Mouse (Mus musculus): Measurements from ENCODE around the gene Tmco1. TPM values are rescaled to one million over a fixed set of nuclear protein-coding genes. Genes with fewer than 3 reads are reported as not detected.
A peak's percentile ranks its signal among the peaks of the same experiment; 100 is the strongest.

Tmco1 gene
- total RNA-seq, 2 experiments from 2014 or later: 87.5 to 93.7 TPM

DNA sequence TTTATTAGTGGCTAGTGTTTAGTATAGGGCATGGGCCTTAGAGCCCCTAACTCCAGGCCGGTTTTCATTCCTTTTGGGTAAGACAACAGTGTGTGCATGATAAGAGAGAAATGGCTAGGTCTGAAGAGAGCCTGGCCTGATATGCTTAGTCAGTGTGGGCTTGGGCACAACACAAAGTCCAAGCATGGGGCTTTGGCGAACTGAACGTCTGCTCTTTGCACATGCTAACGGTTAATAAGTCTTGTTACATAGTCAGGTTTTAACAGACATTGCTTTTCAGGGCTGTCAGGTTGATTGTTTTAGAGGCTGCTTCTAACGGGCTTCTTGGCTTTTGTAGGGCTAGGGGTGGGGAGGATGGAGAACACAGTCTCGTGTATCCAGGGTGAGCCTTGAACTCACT, 58.4 kb downstream of the Tmco1 start:
- no peak for DNase-seq
- intact Hi-C loops (cut with DNase I): no loop called here

DNA sequence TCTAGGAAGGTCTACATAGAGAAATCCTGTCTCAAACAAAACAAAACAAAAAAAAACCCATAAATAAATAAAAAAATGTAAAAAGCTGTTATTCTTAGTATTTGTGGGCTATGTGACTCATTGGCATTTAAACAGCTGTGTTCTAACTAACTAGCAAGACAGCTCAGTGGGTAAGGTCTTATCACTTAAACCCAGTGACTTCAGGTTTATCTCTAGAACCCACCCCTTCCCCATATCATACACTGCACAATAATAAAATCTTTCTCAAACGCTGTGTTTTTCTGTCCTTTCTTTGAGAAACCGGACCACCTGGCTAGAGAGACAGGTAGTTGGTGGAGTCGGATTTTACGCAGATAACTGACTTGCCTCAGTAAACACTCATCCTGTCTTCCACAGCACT, 59.8 kb downstream of the Tmco1 start:
- no peak for DNase-seq
- intact Hi-C loops (cut with DNase I): no loop called here

- intact Hi-C loops (cut with DNase I): no loop called here
- DNase-seq: no peak
Observed at GRCm38 (mm10) chr1:167368513-167368912, 60.3 kb downstream of the Tmco1 start.

- peak; percentile 86 to 90 for DNase-seq
- intact Hi-C loops (cut with DNase I): loop anchor here (1.0 kb wide), 1 partner anchor 24 kb away; no protein-coding TSS in a partner anchor
Observed at GRCm38 (mm10) chr1:167369905-167370304, 61.7 kb downstream of the Tmco1 start.

GRCm38 (mm10) chr1:167372739-167373138, 64.6 kb downstream of the Tmco1 start:
- no peak for DNase-seq
- intact Hi-C loops (cut with DNase I): no loop called here

- peak in 1 of 2 experiments; percentile 35 for DNase-seq
- intact Hi-C loops (cut with DNase I): no loop called here
Observed at GRCm38 (mm10) chr1:167374003-167374784, 66.0 kb downstream of the Tmco1 start.

DNA sequence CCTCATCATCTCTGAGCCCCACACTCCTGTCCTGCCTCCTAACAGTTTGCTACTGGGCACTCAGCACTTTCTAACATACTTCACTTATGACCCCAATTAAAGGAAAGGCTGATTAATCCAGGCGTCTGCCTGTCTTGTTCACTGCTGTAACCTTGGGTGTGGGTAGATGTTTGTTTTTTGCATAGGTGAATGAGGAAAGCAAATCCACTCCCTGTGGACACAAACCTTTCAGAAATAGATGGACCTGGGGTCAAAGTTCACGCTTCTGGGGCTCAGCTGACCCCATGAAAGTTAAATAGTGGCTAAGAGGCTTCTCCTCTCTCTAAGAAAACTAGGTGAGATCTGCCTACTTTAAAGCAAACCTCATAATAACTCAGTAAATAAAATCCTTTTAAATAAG, 66.8 kb downstream of the Tmco1 start:
- intact Hi-C loops (cut with DNase I): no loop called here
- DNase-seq: no peak

GRCm38 (mm10) chr1:167378019-167378418, 69.8 kb downstream of the Tmco1 start:
- intact Hi-C loops (cut with DNase I): no loop called here
- DNase-seq: no peak

- DNase-seq: no peak
- intact Hi-C loops (cut with DNase I): no loop called here
Observed at GRCm38 (mm10) chr1:167379751-167380150, 71.6 kb downstream of the Tmco1 start.

DNA sequence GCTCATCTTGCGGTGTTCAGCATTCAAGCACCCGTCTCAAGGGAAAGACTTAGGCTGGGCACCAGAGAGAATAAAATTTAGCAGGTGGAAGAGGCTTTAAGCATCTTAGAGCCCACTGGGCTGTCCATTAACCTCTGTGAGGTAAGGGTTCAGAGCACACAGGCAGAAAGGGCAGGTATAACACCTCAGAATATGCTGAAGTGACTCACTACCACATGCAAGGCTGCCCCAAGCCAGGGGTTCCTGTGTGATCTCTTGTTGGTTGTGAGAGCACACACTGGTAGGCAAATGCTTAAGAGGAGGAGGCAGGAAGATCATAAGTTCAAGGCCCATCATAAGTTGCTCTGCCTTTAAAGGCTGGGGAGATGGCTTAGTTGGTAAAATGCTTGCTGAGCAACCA, 72.0 kb downstream of the Tmco1 start:
- DNase-seq: no peak

DNA sequence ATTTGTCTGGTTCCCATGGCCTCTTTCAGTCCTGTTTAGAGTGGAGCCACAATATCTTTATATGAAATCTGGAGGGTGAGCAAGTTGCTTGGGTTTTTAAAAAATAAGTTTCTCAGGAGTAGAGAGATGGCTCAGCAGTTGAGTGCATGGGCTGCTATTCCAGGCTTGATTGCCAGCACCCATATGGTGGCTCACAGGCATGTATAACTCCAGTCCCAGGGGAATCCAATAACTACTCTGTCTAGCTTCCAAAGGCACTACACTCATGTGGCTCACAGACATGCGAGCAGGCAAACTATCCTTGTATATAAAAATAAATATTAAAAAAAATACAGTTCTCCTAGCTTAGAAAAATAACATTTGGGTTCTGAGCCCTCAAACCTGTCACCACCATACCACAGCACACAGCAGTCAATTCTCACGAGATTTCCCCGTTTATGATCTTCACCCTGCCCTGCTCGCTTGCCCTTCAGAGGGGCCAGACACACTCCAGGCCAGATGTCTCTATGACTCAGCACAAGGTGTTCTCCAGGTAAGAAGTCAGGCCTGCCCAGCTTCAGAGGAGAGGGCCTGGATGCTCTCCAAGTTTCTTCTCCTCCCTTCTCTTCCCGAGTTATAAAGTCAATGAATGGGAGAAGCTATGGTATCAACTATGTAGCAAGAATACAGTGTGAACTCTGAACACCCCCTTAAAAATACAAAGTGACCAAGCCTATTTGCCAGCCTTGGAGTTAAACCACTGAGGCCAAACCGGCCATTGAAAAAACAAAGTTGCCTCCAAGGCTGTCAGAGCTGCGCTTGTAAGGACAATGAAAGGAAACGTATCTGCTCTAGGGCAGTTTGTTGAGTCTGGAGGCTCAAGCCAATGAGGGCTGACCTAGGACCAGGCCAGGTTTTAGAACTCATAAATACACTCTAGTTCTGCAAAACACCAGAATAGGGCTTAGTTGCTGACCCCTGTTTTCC, 73.2 kb downstream of the Tmco1 start:
- no peak for DNase-seq
- intact Hi-C loops (cut with DNase I): no loop called here

More for the DNA sequence above, 72.0 kb downstream of the Tmco1 start:
- intact Hi-C loops (cut with DNase I): no loop called here

DNA sequence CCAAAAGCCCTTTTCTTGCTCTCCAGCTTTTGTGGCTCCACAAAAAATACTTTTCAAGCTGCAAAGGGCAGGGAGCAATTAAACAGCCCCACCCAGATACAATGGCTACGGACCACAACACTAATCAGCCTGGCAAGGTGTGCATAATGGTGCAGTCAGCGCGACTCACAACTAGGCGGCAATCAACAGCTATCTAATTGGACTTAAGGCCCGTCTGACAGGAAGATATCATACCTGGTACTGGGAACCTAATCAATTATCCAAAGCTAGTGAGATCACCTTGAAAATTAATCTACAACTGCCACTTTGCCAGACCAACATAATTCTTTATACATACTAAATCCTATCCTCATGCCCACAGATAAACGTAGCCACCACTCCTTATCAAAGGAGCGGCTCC, 74.1 kb downstream of the Tmco1 start:
- DNase-seq: no peak
- intact Hi-C loops (cut with DNase I): no loop called here

GRCm38 (mm10) chr1:167382763-167383162, 74.6 kb downstream of the Tmco1 start:
- intact Hi-C loops (cut with DNase I): no loop called here
- DNase-seq: no peak

DNA sequence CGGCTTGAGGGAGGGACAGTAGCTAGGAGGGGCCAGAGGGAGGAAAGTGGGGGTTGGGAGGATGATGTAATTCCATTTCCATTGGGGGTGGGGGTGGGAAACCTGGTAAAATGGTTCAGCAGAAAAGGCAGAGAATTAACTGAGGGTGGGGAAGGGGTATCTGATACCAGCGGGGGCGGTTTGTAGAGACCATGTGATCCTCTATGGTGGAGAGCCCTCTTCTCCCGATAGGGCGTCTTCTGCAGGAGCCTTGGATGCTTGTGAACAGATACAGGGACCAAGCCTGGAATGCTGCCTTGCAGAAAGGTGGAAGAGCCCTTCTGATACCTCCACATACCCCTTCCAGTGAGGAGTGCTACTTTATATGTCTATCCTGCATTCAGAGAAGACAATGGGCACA, 75.0 kb downstream of the Tmco1 start:
- intact Hi-C loops (cut with DNase I): no loop called here
- no peak for DNase-seq

Small RNA genes lying within 50 kb of the gene (microRNA-seq; reads per million reads assigned to microRNA genes)
- gene Gm25911 (ENCODE audit: borderline number of aligned reads in 2 of 2) (0 to 1.4 reads per million in 2 experiments), gene Mir6347 (ENCODE audit: borderline number of aligned reads in 2 of 2) (0 reads per million in 2 experiments)

Other genes starting within 250 kb of the Tmco1 start
- 10 to 100 TPM; 52.8 to 54.2 TPM for gene Uck2, start 23.1 kb upstream of the Tmco1 start, total RNA-seq (2021)
- 10 to 100 TPM; 22.9 to 24.4 TPM for gene Aldh9a1, start 41.6 kb downstream of the Tmco1 start, total RNA-seq (2021)
- 100 to 1,000 TPM; 324 to 329 TPM for gene Mgst3, start 85.5 kb downstream of the Tmco1 start, total RNA-seq (2021)
- gene Lrrc52, start 158.4 kb downstream of the Tmco1 start, total RNA-seq (2021): 1 to 10 TPM; 1.2 to 1.4 TPM